Mouse (Mus musculus): Measurements from ENCODE around the gene Tmem151b.

Tmem151b gene

DNA sequence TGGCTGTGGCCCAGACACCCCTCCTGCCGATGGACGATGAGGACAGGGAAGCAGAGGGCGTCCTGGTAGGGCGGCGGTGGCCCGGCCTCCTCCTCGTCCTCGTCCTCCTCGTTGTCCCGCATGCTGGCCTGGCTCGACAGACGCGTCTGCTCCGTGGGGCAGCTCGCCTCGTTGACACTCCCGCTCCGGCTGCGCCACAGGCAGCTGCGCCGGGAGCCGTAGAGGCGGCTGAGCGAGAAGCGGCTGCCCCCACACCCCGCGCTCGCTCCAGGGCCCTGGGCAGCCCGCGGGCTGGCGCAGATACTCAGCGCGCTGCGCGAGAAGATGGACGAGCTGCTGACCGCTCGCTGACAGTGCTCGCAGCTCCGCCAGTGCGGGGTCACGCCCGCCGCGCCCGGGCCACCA lies 4.6 kb downstream of the Tmem151b start:
- no peak for DNase-seq

DNA sequence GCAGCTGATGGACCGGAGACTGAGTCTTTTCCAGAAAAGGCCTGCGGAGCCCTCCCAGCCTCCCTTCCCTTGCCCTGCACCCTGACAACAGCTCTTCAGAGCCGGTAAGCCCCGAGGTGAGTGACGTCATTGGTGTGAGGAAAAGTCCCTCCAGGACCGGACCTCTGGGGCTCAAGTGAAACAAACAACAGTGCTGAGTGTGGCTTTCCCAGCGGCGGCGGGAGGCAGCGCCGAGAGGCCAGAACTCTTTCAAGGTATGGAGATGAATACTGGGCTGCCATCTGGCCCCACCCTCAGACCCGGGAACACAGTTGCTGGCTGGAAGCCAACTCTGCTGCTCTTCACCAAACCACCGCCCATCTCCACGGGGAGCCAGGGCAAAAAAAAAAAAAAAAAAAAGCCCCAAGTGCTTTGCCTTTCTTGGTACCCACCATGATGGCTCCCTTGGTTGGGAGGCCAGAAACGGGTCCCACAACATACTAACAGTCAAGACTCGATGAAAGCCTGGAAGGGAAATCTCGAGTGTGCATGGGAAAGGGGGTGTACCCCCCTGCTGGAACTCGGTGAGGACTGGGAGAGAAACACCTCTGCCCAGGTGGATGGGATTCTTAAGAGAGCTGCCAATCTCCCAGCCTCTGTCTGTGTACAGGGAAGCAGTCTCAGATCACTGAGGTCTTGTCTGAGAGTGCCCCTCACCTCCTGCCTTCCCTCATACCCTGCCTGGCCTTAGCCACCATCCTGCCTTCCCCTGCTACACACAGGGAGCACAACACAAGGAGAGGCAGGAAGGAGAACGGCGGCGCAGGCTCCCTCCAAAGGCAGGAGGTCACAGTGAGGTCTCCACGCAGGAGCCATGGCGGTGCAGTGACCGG lies 5.2 kb downstream of the Tmem151b start:
- DNase-seq, result no peak

DNA sequence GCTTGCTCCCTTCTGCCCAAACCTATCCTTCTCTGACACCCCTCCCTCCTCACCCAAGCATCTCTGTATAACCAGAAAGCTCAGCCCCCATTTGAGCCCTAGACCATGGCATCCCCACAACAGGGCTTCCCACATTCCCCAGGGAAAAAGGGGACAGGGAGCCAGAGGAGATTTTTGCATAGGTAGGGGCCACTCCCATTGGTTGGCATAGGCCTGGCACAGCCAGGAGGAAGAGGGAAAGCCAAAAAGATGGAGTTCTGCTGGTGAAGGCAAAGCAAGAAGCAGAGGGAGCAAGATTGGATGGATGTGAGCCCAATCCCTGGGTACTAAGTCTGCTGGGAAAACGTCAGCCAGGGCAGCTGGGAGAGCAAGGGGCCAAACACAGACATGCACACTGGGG lies 6.4 kb downstream of the Tmem151b start:
- DNase-seq, result no peak

GRCm38 (mm10) chr17:45542705-45543104 lies 6.8 kb downstream of the Tmem151b start:
- no peak for DNase-seq

DNA sequence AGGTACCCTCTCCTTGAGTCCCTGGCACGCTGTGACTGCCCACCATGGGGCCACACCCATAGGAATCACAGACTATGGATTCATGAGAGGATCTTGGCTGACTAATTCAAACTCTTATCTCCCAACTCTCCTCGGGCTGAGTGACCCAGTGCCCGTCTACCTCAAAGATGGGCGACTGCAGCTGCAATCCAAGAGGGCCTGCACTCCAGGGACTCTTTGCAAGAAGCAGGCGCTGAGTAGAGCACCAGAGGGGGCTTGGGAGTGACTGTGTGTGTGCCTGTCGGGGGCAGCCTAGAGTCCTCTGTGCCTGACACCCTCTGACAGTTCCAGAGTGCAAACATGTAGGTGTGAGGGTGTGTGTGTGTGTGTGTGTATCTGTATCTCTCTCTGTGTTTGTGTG lies 7.3 kb downstream of the Tmem151b start:
- no peak for DNase-seq

DNA sequence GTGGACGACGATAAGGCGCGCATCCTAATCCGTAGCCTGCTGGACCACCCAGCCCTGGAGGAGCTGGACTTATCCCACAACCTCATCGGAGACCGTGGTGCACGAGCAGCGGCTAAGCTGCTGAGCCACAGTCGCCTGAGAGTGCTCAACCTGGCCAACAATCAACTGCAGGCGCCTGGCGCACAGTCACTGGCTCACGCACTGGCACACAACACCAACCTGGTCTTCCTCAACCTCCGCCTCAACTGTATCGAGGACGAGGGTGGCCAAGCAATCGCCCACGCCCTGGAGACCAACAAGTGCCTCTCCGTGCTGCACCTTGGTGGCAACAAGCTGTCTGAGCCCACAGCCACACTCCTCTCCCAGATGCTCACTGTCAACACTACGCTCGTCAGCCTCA lies 9.8 kb downstream of the Tmem151b start:
- DNase-seq, result no peak

- no peak for DNase-seq
These were observed 11.1 kb downstream of the Tmem151b start for GRCm38 (mm10) chr17:45538394-45538793.

DNA sequence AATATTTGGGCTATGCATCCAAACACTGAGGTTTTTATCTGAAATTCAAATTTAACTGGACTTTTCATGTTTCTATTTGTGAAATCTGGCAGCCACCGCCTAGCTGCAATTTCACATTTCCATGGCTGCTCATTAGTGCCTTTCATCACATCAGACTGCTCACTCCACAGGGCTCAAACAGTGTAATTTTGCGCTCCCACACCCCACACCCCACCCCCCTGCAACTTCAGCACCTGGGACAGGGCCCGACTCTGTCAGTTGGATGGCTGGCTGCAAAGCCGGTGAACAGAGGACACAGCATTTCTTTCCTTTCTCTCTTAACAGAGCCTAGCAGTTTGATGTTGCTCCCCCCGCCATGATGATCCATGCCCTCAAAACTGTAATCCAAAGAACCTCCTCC lies 13.2 kb downstream of the Tmem151b start:
- DNase-seq, result no peak

GRCm38 (mm10) chr17:45532896-45533295 lies 16.6 kb downstream of the Tmem151b start:
- no peak for DNase-seq

DNA sequence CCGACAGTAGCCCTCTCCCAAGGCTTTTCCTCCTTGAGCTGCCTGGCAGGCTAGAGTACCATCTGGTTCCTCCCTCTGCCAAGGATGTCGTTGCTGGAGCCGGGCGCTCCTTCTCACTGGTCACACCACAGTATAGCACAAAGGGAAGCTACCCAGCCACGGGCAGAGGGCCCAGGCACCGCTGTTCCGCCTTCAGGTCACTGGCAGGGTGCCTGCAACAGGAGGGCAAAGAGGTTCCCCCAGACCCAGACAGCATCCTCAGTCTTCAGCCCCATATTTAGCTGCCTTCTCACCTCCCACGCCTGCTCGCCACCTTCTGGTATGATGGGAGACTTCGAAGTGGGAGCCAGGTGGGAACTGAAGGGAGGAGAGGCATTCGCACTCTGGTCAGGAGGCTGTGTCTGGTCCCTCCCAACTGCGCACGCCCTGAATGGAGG lies 19.1 kb downstream of the Tmem151b start:
- no peak for DNase-seq

DNA sequence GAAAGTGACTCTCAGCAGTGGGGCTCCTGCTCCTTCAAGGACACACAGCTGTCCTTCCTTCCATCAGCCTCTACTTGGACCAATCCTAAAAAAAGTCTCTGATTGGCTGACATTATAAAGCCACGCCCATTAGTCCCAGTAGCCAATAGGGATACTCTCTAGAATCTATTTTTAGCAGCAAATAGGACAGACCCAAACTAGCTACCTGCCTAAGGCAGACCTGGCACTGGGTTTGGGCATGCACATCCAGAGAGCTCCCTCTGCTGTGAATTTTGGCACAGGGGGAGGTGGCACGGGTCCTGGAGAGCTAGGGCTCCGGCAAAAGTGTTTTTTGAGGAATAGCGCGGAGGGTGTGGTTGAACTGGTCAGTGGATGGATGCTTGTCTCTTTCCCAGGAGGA lies 22.9 kb downstream of the Tmem151b start:
- DNase-seq, result no peak

DNA sequence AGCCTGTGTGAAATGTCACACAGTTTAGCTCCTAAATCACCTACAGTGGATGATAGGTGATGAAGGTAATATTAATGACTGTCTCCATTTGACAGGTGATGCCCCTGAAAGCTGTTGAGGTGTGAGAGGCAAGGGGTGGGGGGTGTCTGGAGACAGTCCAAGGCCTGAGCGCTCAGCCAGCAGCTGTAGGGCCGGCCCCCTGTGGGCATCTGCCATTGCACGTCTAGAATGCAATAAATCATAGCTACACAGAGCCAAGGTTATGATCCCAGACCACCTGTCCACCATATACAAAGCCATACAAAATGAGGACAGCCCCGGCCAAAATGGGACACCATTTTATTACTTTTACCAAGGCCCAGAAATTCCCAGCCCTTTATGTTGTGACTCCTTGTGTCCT lies 24.5 kb downstream of the Tmem151b start:
- DNase-seq, result no peak

DNA sequence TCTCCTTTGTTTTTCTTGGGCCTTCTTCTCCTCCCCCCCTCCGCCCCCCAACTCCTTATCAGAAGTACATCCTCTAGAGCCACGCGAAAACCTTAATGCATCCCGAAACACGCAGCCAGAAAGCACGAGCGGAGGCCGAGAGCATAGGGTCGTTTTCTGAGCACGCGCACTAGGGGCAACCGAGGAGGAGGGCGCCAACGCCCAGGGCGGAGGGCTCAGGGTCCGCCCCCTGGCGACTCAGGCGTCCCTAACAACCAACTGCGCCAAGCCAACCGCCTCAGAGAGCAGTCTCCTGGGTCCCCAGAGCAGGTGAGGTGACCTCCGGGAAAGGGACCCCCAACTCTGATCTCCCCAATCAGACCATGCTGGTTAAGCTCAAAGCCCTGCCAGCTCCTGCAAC lies 26.2 kb downstream of the Tmem151b start, which contains the start of gene Tcte1:
Gene Tcte1, plus strand, starts transcription at position 172 of the 400 bp plus-strand sequence.
- peak; percentile 54 to 70 for DNase-seq

DNA sequence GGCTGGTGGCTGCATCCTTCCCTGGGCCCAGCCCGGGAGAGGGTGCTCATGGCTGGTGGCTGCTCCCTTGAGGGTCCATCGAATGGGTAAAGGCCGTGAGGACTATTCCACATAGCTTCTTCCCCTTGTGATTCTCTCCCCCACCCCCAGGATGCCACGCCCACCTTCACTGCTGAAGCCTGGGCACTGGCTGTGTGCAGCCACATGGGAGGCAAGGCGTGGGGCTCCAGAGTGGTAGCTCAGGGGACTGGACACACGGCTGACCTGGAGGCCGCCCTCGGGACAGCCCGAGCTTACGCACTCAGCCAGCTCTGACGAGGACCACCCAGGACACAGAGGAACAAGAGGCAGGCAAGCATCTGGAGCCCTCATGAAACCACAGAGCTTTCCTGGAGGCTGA lies 29.3 kb downstream of the Tmem151b start:
- DNase-seq, result no peak

GRCm38 (mm10) chr17:45518766-45519475 lies 30.6 kb downstream of the Tmem151b start:
- DNase-seq, result no peak

GRCm38 (mm10) chr17:45517549-45518215 lies 31.8 kb downstream of the Tmem151b start:
- DNase-seq, result peak in 1 of 2 experiments; percentile 14

- DNase-seq, result peak in 1 of 2 experiments; percentile 12
These were observed 32.3 kb downstream of the Tmem151b start for GRCm38 (mm10) chr17:45517135-45517534.

- DNase-seq, result peak; percentile 64 to 77
These were observed 33.0 kb downstream of the Tmem151b start for GRCm38 (mm10) chr17:45516488-45516887.

DNA sequence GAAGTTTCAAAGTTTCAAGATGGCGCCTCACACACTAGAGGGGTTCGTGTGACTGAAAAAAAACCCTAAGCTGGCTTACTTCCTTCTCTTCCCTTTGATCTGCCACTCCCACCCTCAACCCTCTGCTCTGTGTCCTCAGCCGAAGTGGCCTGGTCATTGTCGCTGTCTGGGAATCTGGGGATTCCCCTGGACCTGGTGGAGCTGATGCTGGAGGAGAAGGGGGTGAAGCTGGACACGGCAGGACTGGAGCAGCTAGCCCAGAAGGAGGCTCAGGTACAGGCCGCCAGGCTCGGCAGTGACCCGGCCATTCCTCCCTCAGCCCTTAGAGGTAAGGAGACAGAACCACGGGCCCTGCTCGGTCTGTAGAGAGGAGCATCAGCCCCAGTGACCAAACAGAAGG lies 33.7 kb downstream of the Tmem151b start:
- DNase-seq, result peak in 1 of 2 experiments; percentile 14

- DNase-seq, result no peak
These were observed 34.2 kb downstream of the Tmem151b start for GRCm38 (mm10) chr17:45515204-45515726.

DNA sequence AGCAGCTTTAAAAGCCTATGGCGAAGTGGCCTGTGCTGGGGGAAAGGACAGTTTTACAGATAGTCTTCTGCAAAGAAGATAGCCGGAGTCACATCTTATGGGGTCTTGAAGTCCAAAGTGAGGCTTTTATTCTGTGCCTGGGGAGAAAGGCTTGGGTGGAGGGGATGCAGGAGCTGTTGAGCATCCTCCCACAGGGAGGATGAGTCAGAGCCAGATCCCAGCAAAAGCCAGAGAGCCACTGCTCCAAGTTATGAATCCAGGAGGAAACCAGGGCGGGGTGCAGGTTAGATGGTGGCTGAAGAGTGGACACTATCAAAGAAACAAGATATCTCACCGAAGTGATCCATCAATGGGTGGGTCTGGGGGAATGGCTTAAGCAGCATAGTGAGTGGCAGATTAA lies 37.7 kb downstream of the Tmem151b start:
- DNase-seq, result no peak

- DNase-seq, result no peak
These were observed 38.6 kb downstream of the Tmem151b start for GRCm38 (mm10) chr17:45510871-45511270.

- DNase-seq, result peak; percentile 95 to 97
These were observed 42.7 kb downstream of the Tmem151b start, which contains the start of gene Aars2 for GRCm38 (mm10) chr17:45506700-45507189. Gene Aars2 (plus strand): TSS chr17:45506841.
